Mouse (Mus musculus) embryonic fibroblast, embryonic 13.5 days (primary cell): Measurements from ENCODE around the gene Oxsm.

Experiments
- CTCF ChIP-seq: IDR thresholded peaks from 2 replicates; pipeline ENCODE4 v1.5.1; 2011; ENCODE audit warnings: mild to moderate bottlenecking, control low read depth, low read length, moderate library complexity, borderline replicate concordance; ENCODE audit not compliant: insufficient read depth
- POLR2A ChIP-seq: IDR thresholded peaks from 2 replicates; pipeline ENCODE4 v1.6.1; 2011; ENCODE audit warnings: low read depth, mild to moderate bottlenecking, control low read depth, low read length, moderate library complexity

DNA sequence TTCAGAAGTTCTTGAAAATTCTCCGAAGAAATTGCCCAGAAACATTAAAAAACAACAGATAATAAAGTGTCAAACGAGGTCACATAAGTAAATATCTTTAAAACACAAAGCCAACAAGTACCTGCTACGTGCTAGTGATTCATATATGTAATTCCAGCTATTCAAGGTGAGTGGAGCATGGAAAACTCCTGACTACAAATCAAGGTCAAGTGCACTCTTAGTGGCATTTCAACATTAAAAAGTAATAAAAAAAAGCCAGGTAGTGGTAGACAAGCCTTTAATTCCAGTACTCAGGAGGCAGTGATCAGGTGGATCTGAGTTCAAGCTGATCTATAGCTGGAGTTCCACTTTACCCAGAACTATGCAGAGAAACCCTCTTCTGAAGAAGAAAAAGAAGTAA lies 1.5 kb downstream of the Oxsm start:
- TF ChIP-seq CTCF (no peak), POLR2A (no peak)
